Mouse (Mus musculus) lung, embryonic 16.5 days (tissue): ENCODE measurements around the gene Mgat5b. TPM values are rescaled to one million over a fixed set of nuclear protein-coding genes. Genes with fewer than 3 reads are reported as not detected.

Source experiments
- ATAC-seq: fragments of 200-750 bp; cut with Nextera tagmentation; 2 replicates; pipeline ENCODE4 v1.8.0; 2017; ENCODE audit warnings: low read depth, mild to moderate bottlenecking, moderate library complexity
- H3K27ac ChIP-seq: fragments of 300-500 bp; sonication (generic); 2 replicates; pipeline ENCODE4 v1.5.1; 2014; ENCODE audit warnings: mild to moderate bottlenecking, control low read depth, low read length
- H3K27me3 ChIP-seq: fragments of 300-500 bp; sonication (generic); 2 replicates; pipeline ENCODE4 v1.6.1; 2014; ENCODE audit warnings: low read depth, low read length, mixed read lengths; ENCODE audit not compliant: control insufficient read depth, insufficient read depth
- H3K36me3 ChIP-seq: fragments of 300-500 bp; sonication (generic); 2 replicates; pipeline ENCODE4 v1.6.1; 2014; ENCODE audit warnings: low read length; ENCODE audit not compliant: control insufficient read depth, insufficient read depth
- H3K4me1 ChIP-seq: fragments of 300-500 bp; sonication (generic); replicated peaks from 2 replicates; pipeline ENCODE4 v1.6.1; 2014; ENCODE audit warnings: low read length, mixed read lengths; ENCODE audit not compliant: control insufficient read depth, insufficient read depth
- H3K4me2 ChIP-seq: fragments of 300-500 bp; sonication (generic); 2 replicates; pipeline ENCODE4 v1.6.1; 2014; ENCODE audit warnings: low read depth, low read length, control low read depth
- H3K4me3 ChIP-seq: fragments of 300-500 bp; sonication (generic); 2 replicates; pipeline ENCODE4 v1.5.1; 2014; ENCODE audit warnings: mild to moderate bottlenecking, low read length, control low read depth
- H3K9ac ChIP-seq: fragments of 300-500 bp; sonication (generic); 2 replicates; pipeline ENCODE4 v1.6.1; 2014; ENCODE audit warnings: low read length, control low read depth
- H3K9me3 ChIP-seq: fragments of 300-500 bp; sonication (generic); 2 replicates; pipeline ENCODE4 v1.6.1; 2016; ENCODE audit warnings: low read length; ENCODE audit not compliant: control insufficient read depth
- WGBS: fragments of 180-500 bp; shearing (Covaris S2); extraction: QIAGEN DNeasy Blood & Tissue Kit; methylation state at CpG from one replicate; pipeline ENCODE4 v1.1.7; 2014; 5-methylcytosine and 5-hydroxymethylcytosine counted together
- polyA plus RNA-seq: library from polyadenylated mRNA; unstranded; fragments of >200 nt; fragmentation: Nextera tagmentation; extraction: Ambion mirVana; gene quantifications from 2 replicates; pipeline ENCODE4 v1.2.1, GENCODE M21; 2015

Gene Mgat5b
- polyA plus RNA-seq, 1 experiment from 2014 or later: 0.18 TPM

- no peak for ATAC-seq
- H3K9ac ChIP-seq: no peak overlapping the region
- H3K36me3 ChIP-seq: no peaks in the 10 kb centered on the region
- H3K9me3 ChIP-seq: no peaks in the 10 kb centered on the region
- H3K27ac ChIP-seq: no peak overlapping the region
- WGBS: 36% methylated on average over 9 of the region's 9 CpGs
- peaks cover 3% of the 10 kb centered on the region; the same call in 1 of the 2 replicates for H3K4me1 ChIP-seq
- H3K4me2 ChIP-seq: no peak overlapping the region
- no peaks in the 10 kb centered on the region for H3K27me3 ChIP-seq
- H3K4me3 ChIP-seq: no peak overlapping the region
Observed at GRCm38 (mm10) chr11:116935354-116935753, 16.7 kb downstream of the Mgat5b start.

- no peak overlapping the region for H3K4me2 ChIP-seq
- no peaks in the 10 kb centered on the region for H3K27me3 ChIP-seq
- H3K9me3 ChIP-seq: no peaks in the 10 kb centered on the region
- no peak overlapping the region for H3K4me3 ChIP-seq
- 56% methylated on average over 9 of the region's 9 CpGs for WGBS
- H3K36me3 ChIP-seq: no peaks in the 10 kb centered on the region
- ATAC-seq: no peak
- H3K27ac ChIP-seq: no peak overlapping the region
- peaks cover 3% of the 10 kb centered on the region; the same call in 1 of the 2 replicates for H3K4me1 ChIP-seq
- H3K9ac ChIP-seq: no peak overlapping the region
Observed at GRCm38 (mm10) chr11:116935917-116936316, 17.3 kb downstream of the Mgat5b start.

GRCm38 (mm10) chr11:116937141-116937540 lies 18.5 kb downstream of the Mgat5b start:
- no peak overlapping the region for H3K4me3 ChIP-seq
- WGBS: 33% methylated on average over 10 of the region's 10 CpGs
- H3K27me3 ChIP-seq: no peaks in the 10 kb centered on the region
- no peak for ATAC-seq
- H3K4me1 ChIP-seq: peaks cover 3% of the 10 kb centered on the region; the same call in 1 of the 2 replicates
- H3K36me3 ChIP-seq: no peaks in the 10 kb centered on the region
- H3K27ac ChIP-seq: no peak overlapping the region
- H3K9ac ChIP-seq: no peak overlapping the region
- H3K9me3 ChIP-seq: no peaks in the 10 kb centered on the region
- H3K4me2 ChIP-seq: no peak overlapping the region

GRCm38 (mm10) chr11:116940088-116940855 lies 21.6 kb downstream of the Mgat5b start:
- H3K4me2 ChIP-seq: peak overlapping the region; percentile 56
- H3K4me1 ChIP-seq: peaks cover 3% of the 10 kb centered on the region; the same call in 1 of the 2 replicates
- no peak overlapping the region for H3K27ac ChIP-seq
- WGBS: 6% methylated on average over 19 of the region's 20 CpGs
- ATAC-seq: peak; percentile 61
- H3K9me3 ChIP-seq: no peaks in the 10 kb centered on the region
- peak overlapping the region; percentile 28 for H3K4me3 ChIP-seq
- no peaks in the 10 kb centered on the region for H3K27me3 ChIP-seq
- no peaks in the 10 kb centered on the region for H3K36me3 ChIP-seq
- H3K9ac ChIP-seq: peak overlapping the region; percentile 25; the same call in 1 of the 2 replicates

GRCm38 (mm10) chr11:116944346-116944745 lies 25.7 kb downstream of the Mgat5b start:
- H3K27me3 ChIP-seq: no peaks in the 10 kb centered on the region
- no peaks in the 10 kb centered on the region for H3K36me3 ChIP-seq
- no peak overlapping the region for H3K4me3 ChIP-seq
- 27% methylated on average over 4 of the region's 4 CpGs for WGBS
- H3K9ac ChIP-seq: no peak overlapping the region
- ATAC-seq: no peak
- peaks cover 2% of the 10 kb centered on the region; the same call in 1 of the 2 replicates for H3K4me1 ChIP-seq
- H3K9me3 ChIP-seq: no peaks in the 10 kb centered on the region
- H3K27ac ChIP-seq: no peak overlapping the region
- no peak overlapping the region for H3K4me2 ChIP-seq

- H3K9me3 ChIP-seq: no peaks in the 10 kb centered on the region
- H3K4me3 ChIP-seq: no peak overlapping the region
- no peak for ATAC-seq
- 46% methylated on average over 9 of the region's 9 CpGs for WGBS
- no peak overlapping the region for H3K27ac ChIP-seq
- H3K36me3 ChIP-seq: no peaks in the 10 kb centered on the region
- no peak overlapping the region for H3K9ac ChIP-seq
- no peaks in the 10 kb centered on the region for H3K27me3 ChIP-seq
- 0 out of 2 replicates have a peak, but pooled peaks cover 5% of the 10 kb centered on the region for H3K4me1 ChIP-seq
- H3K4me2 ChIP-seq: no peak overlapping the region
Observed at GRCm38 (mm10) chr11:116949832-116950231, 31.2 kb downstream of the Mgat5b start.

- WGBS: 75% methylated on average over 1 of the region's 1 CpGs
- H3K9me3 ChIP-seq: no peaks in the 10 kb centered on the region
- ATAC-seq: no peak
- H3K4me2 ChIP-seq: no peak overlapping the region
- no peak overlapping the region for H3K9ac ChIP-seq
- H3K27me3 ChIP-seq: no peaks in the 10 kb centered on the region
- 0 out of 2 replicates have a peak, but pooled peaks cover 5% of the 10 kb centered on the region for H3K4me1 ChIP-seq
- no peaks in the 10 kb centered on the region for H3K36me3 ChIP-seq
- H3K27ac ChIP-seq: no peak overlapping the region
- no peak overlapping the region for H3K4me3 ChIP-seq
Observed at GRCm38 (mm10) chr11:116951429-116951828, 32.8 kb downstream of the Mgat5b start.

GRCm38 (mm10) chr11:116954231-116955118 lies 35.8 kb downstream of the Mgat5b start:
- Histone ChIP-seq H3K9ac (no peak overlapping the region), H3K4me3 (no peak overlapping the region), H3K27ac (peak overlapping the region; percentile 3; the same call in 1 of the 2 replicates), H3K36me3 (no peaks in the 10 kb centered on the region), H3K4me2 (no peak overlapping the region), H3K27me3 (no peaks in the 10 kb centered on the region), H3K4me1 (0 out of 2 replicates have a peak, but pooled peaks cover 5% of the 10 kb centered on the region), H3K9me3 (no peaks in the 10 kb centered on the region)
- peak; percentile 69 for ATAC-seq
- 49% methylated on average over 23 of the region's 23 CpGs for WGBS

GRCm38 (mm10) chr11:116958601-116959000 lies 39.9 kb downstream of the Mgat5b start:
- Histone ChIP-seq H3K4me1 (0 out of 2 replicates have a peak, but pooled peaks cover 5% of the 10 kb centered on the region), H3K9ac (no peak overlapping the region), H3K27ac (no peak overlapping the region), H3K27me3 (no peaks in the 10 kb centered on the region), H3K4me3 (no peak overlapping the region), H3K36me3 (no peaks in the 10 kb centered on the region), H3K4me2 (no peak overlapping the region), H3K9me3 (no peaks in the 10 kb centered on the region)
- 42% methylated on average over 5 of the region's 5 CpGs for WGBS
- ATAC-seq: no peak
